Mouse (Mus musculus) activated CD4-positive, CD25-positive, alpha-beta regulatory T cell, adult 9 weeks (primary cell): Measurements from ENCODE around the gene Gm765. TPM values are rescaled to one million over a fixed set of nuclear protein-coding genes. Genes with fewer than 3 reads are reported as not detected.

Experiments
- polyA plus RNA-seq: library from polyadenylated mRNA; unstranded; fragments of 100-300 nt; shearing (Covaris generic); gene quantifications from one replicate; pipeline ENCODE4 v1.2.1, GENCODE M21; 2017

The Gm765 gene
- not detected for polyA plus RNA-seq

DNA sequence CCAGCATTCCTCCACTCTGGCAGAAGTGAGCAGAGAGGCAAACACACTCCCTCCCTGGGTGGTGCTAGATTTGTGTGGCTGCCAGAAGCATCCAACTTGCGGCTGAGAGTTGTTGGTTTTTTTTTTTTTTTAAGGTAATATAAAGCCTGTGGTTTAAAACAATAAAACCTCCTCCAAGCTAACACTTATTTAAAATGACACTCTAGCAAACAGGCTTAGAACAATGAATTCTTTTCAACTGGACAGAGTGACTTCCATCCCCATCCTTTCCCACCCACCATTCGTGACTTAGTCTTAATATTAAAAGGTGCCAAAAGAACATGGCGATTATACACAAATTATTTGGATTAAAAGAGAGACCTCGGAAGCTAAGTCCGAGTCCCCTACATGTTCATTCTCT is at the start of gene Gm765:
Gene Gm765 (minus strand): TSS at position 101 of the 400 bp plus-strand sequence.

